Mouse (Mus musculus) heart, embryonic 14.5 days (tissue): ENCODE data around the gene Dus2. TPM values are rescaled to one million over a fixed set of nuclear protein-coding genes. Genes with fewer than 3 reads are reported as not detected.

Experiments used
- ATAC-seq: fragments of 200-750 bp; cut with Nextera tagmentation; 2 replicates; pipeline ENCODE4 v1.8.0; 2017; ENCODE audit warnings: low read depth, moderate TSS enrichment; ENCODE audit not compliant: insufficient number of reproducible peaks, insufficient read depth, low FRiP score
- H3K27ac ChIP-seq, 2 experiments: fragments of 200-500 bp in 1 of 2; fragments of 300-500 bp in 1 of 2; sonication (generic) in 1 of 2; replicated peaks in 1 of 2; 2 replicates each; pipeline ENCODE4 v1.5.1; 2012 to 2014; ENCODE audit warnings: low read depth in 2 of 2, low read length in 2 of 2, control low read depth in 1 of 2, mild to moderate bottlenecking in 1 of 2, mixed read lengths in 1 of 2; ENCODE audit not compliant: control insufficient read depth in 1 of 2, insufficient read depth in 1 of 2
- H3K27me3 ChIP-seq: fragments of 300-500 bp; sonication (generic); 2 replicates; pipeline ENCODE4 v1.6.1; 2014; ENCODE audit warnings: mild to moderate bottlenecking, low read length, control low read depth; ENCODE audit not compliant: control insufficient read depth, insufficient read depth
- H3K36me3 ChIP-seq: fragments of 300-500 bp; sonication (generic); 2 replicates; pipeline ENCODE4 v1.6.1; 2014; ENCODE audit warnings: mild to moderate bottlenecking, control low read depth, low read length, mixed read lengths; ENCODE audit not compliant: control insufficient read depth, insufficient read depth
- H3K4me1 ChIP-seq, 2 experiments: fragments of 200-500 bp in 1 of 2; fragments of 300-500 bp in 1 of 2; sonication (generic) in 1 of 2; 2 replicates each; pipeline ENCODE4 v1.6.1; 2012 to 2014; ENCODE audit warnings: low read length in 2 of 2, control low read depth in 1 of 2, mixed read lengths in 1 of 2; ENCODE audit not compliant: control insufficient read depth in 2 of 2, insufficient read depth in 2 of 2
- H3K4me2 ChIP-seq: fragments of 300-500 bp; sonication (generic); 2 replicates; pipeline ENCODE4 v1.6.1; 2014; ENCODE audit warnings: mild to moderate bottlenecking, low read length
- H3K4me3 ChIP-seq, 2 experiments: fragments of 200-500 bp in 1 of 2; fragments of 300-500 bp in 1 of 2; sonication (generic) in 1 of 2; 2 replicates each; pipeline ENCODE4 v1.5.1; 2012 to 2014; ENCODE audit warnings: low read length in 2 of 2, mild to moderate bottlenecking in 2 of 2, control low read depth in 1 of 2, low read depth in 1 of 2, moderate library complexity in 1 of 2; ENCODE audit not compliant: control insufficient read depth in 1 of 2, insufficient read depth in 1 of 2
- H3K9ac ChIP-seq: fragments of 300-500 bp; sonication (generic); 2 replicates; pipeline ENCODE4 v1.6.1; 2014; ENCODE audit warnings: mild to moderate bottlenecking, low read length
- H3K9me3 ChIP-seq: fragments of 300-500 bp; sonication (generic); 2 replicates; pipeline ENCODE4 v1.6.1; 2016; ENCODE audit warnings: low read length, control low read depth; ENCODE audit not compliant: control insufficient read depth
- WGBS: fragments of 180-500 bp; shearing (Covaris S2); extraction: QIAGEN DNeasy Blood & Tissue Kit; methylation state at CpG from one replicate; pipeline ENCODE4 v1.1.7; 2014; 5-methylcytosine and 5-hydroxymethylcytosine counted together
- polyA plus RNA-seq: library from polyadenylated mRNA; unstranded; fragments of >200 nt; fragmentation: Nextera tagmentation; extraction: Ambion mirVana; gene quantifications from 2 replicates; pipeline ENCODE4 v1.2.1, GENCODE M21; 2014

Gene Dus2
- polyA plus RNA-seq, 1 experiment from 2014 or later: 15.2 TPM

- H3K4me1 ChIP-seq: peaks cover 22 to 44% of the 10 kb centered on the region in 2 experiments
- peaks cover 71% of the 10 kb centered on the region for H3K36me3 ChIP-seq
- no peak overlapping the region for H3K4me3 ChIP-seq
- no peaks in the 10 kb centered on the region for H3K9me3 ChIP-seq
- H3K27ac ChIP-seq: 0 out of 4 replicates have a peak overlapping the region, but pooled peaks of 1 of the 2 experiments have one; percentile 14
- no peak overlapping the region for H3K4me2 ChIP-seq
- WGBS: 26% methylated on average over 3 of the region's 4 CpGs
- no peak for ATAC-seq
- H3K9ac ChIP-seq: no peak overlapping the region
- H3K27me3 ChIP-seq: no peaks in the 10 kb centered on the region
Observed at GRCm38 (mm10) chr8:105957813-105958212, 33.3 kb upstream of the Dus2 start.

- Histone ChIP-seq H3K36me3 (peaks cover 63% of the 10 kb centered on the region), H3K4me1 (peaks cover 25 to 58% of the 10 kb centered on the region in 2 experiments), H3K27me3 (no peaks in the 10 kb centered on the region), H3K9ac (no peak overlapping the region), H3K9me3 (no peaks in the 10 kb centered on the region), H3K4me2 (no peak overlapping the region), H3K4me3 (no peak overlapping the region), H3K27ac (no peak overlapping the region)
- ATAC-seq: no peak
- 75% methylated on average over 7 of the region's 7 CpGs for WGBS
Observed at GRCm38 (mm10) chr8:105959350-105959749, 31.8 kb upstream of the Dus2 start.

GRCm38 (mm10) chr8:105961101-105961500 is 30.0 kb upstream of the Dus2 start:
- Histone ChIP-seq H3K27ac (0 out of 4 replicates have a peak overlapping the region, but pooled peaks of 1 of the 2 experiments have one; percentile 4), H3K4me2 (no peak overlapping the region), H3K27me3 (no peaks in the 10 kb centered on the region), H3K4me3 (no peak overlapping the region), H3K9ac (no peak overlapping the region), H3K36me3 (peaks cover 48% of the 10 kb centered on the region), H3K4me1 (peaks cover 31 to 66% of the 10 kb centered on the region in 2 experiments), H3K9me3 (no peaks in the 10 kb centered on the region)
- WGBS: 75% methylated on average over 14 of the region's 14 CpGs
- no peak for ATAC-seq

DNA sequence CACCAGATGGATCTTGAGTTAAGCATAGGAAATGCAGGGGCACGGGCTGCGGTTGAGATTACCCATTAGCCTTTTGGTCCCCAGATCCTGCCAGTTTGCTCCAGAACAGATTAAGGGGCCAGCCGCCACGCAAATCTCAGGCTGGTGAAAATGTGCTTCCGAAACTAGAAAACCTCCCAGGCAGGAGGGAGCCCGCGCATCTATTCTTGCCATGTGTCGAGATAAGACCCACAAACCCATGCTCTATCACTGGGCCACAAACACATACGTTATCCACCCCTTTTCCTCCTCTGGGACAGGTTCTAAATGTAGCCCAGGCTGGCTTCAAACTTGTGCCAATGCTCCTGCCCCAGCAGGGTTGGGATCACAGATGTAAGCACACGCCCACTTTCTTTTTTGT is 29.6 kb upstream of the Dus2 start:
- no peak for ATAC-seq
- Histone ChIP-seq H3K4me3 (no peak overlapping the region), H3K4me2 (no peak overlapping the region), H3K4me1 (peaks cover 31 to 68% of the 10 kb centered on the region in 2 experiments), H3K27me3 (no peaks in the 10 kb centered on the region), H3K36me3 (peaks cover 43% of the 10 kb centered on the region), H3K9ac (no peak overlapping the region), H3K9me3 (no peaks in the 10 kb centered on the region), H3K27ac (0 out of 4 replicates have a peak overlapping the region, but pooled peaks of 1 of the 2 experiments have one; percentile 4)
- WGBS: 65% methylated on average over 10 of the region's 10 CpGs

DNA sequence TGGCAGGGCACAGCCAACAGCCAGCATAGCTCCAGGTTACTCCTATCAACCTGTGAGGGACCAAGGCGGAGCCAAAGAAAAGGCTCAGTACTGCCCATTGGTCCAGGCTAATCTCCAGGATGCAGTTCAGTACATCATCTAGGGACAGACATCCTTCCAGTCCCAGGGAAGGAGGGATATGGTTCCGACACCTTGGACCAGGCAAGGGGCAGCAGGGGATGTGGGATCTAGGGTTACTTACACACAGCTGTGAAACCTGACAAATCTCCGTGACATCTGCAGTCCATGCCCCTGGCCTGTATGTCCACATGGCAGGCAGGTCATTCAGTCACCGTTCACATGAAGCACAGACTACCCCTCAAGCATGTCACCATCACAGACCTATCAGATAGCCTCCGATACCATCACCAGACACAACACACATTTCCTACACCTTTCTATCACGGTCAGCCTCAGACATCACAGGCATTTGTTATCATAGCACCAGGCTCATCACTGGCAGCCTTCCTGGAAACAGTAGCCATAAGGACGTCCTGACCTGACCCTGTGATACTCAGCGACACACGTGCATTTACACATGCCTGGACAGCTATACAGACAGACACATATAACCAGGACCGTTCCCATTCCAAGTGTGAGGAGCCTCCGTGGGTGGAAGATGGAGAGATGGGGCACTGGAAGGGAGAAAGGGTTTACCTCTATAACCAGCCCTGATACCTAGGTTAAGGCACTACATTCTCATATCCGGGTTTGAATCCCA is 26.5 kb upstream of the Dus2 start:
- H3K4me3 ChIP-seq: peak overlapping the region; percentile 90 to 93
- peaks cover 29 to 61% of the 10 kb centered on the region in 2 experiments for H3K4me1 ChIP-seq
- H3K27ac ChIP-seq: peak overlapping the region in 1 of 2 experiments; percentile 95; a peak in 2 of 4 replicates
- no peak for ATAC-seq
- no peaks in the 10 kb centered on the region for H3K27me3 ChIP-seq
- WGBS: 38% methylated on average over 12 of the region's 12 CpGs
- peak overlapping the region; percentile 90 for H3K4me2 ChIP-seq
- H3K9me3 ChIP-seq: no peaks in the 10 kb centered on the region
- peaks cover 18% of the 10 kb centered on the region for H3K36me3 ChIP-seq
- peak overlapping the region; percentile 97 for H3K9ac ChIP-seq

DNA sequence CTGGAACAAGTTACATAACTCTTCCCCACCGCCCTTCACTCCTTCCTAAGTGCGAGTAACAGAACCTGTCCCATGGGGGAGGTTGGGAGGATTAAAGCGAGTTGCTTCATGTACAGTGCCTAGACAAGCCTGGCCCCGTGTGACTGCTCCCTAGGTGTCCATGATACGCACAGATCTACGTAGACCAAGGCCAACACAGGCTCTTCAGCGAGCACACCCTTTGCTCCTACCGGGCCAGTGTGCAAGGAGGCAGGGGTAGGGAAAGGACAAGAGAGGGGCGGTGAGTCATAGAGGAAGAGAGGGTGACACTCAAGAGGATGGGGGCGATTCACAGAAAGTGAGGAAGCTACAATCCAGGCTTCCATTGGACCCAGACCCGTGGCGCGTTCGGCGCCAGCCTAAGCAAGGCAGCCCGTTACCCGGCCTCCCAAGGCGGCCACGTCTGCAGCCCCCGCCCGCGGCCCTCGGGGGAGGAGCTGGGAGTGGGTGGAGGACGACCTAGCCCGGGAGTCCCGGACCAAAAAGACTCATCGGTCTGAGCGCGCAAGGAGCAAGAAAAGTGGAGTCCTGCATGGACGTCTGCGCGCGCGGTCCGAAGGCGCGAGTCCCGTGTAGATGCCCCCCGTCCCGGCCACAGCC is 25.8 kb upstream of the Dus2 start:
- Histone ChIP-seq H3K9me3 (no peaks in the 10 kb centered on the region), H3K9ac (peak overlapping the region; percentile 97), H3K4me2 (peak overlapping the region; percentile 90), H3K4me3 (peak overlapping the region; percentile 90 to 93), H3K27me3 (no peaks in the 10 kb centered on the region), H3K27ac (peak overlapping the region; percentile 95), H3K36me3 (peaks cover 11% of the 10 kb centered on the region; the same call in 1 of the 2 replicates), H3K4me1 (peaks cover 29 to 58% of the 10 kb centered on the region in 2 experiments)
- peak; percentile 56 for ATAC-seq
- under 1% methylated on average over 37 of the region's 40 CpGs for WGBS

DNA sequence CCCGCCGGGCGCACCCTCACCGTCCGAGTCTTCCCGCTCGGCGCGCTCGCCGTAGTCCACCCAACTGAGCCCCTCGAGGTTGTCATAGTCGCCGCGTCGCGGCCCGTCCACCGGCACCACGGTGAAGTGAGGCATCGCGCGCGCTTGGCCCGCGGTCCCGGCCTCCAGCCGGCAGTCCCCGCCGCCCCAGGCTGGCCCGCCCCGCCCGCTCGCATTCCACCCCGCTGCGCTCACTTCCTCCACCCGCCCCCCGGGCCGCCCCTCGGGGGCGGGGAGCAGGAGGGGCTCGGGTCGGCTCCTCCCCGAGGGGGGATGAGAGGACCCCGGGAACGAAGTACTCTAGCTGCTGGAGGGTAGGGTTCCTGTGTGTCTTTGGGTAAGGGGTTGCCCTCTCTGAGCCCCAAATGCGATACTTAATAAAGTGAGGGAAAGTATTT is 25.2 kb upstream of the Dus2 start, which contains the start of gene Slc12a4:
Gene Slc12a4 (minus strand): TSS at position 193 of the 437 bp plus-strand sequence.
- Histone ChIP-seq H3K4me3 (peak within 1 kb of the TSS; percentile 90 to 93), H3K36me3 (0 out of 2 replicates have a peak, but pooled peaks cover 8% of the 10 kb centered on the region), H3K27me3 (no peaks in the 10 kb centered on the region), H3K4me2 (peak within 1 kb of the TSS; percentile 90), H3K9me3 (no peaks in the 10 kb centered on the region), H3K4me1 (peaks cover 29 to 58% of the 10 kb centered on the region in 2 experiments), H3K27ac (peak within 1 kb of the TSS; percentile 95), H3K9ac (peak within 1 kb of the TSS; percentile 97)
- ATAC-seq: peak; percentile 90
- under 1% methylated on average over 39 of the region's 47 CpGs for WGBS
